Mouse (Mus musculus) embryo, embryonic 10.5 days (tissue): Measurements from ENCODE around the gene Vgll2.

Experiments
- DNase-seq: peaks from one replicate; pipeline ENCODE4 v3.0.0-alpha.2; 2015; ENCODE audit warnings: low spot score

The Vgll2 gene

GRCm38 (mm10) chr10:52022413-52023212 is at the start of gene Vgll2:
TSS of gene Vgll2 (plus strand) at chr10:52022502.
- DNase-seq, result peak; percentile 77

GRCm38 (mm10) chr10:51975137-51975536 is 47.2 kb upstream of the Vgll2 start:
- no peak for DNase-seq

- DNase-seq, result no peak
These were observed 46.7 kb upstream of the Vgll2 start for GRCm38 (mm10) chr10:51975587-51975986.

- DNase-seq, result no peak
These were observed 40.7 kb upstream of the Vgll2 start for GRCm38 (mm10) chr10:51981651-51982050.

GRCm38 (mm10) chr10:51982395-51982794 is 39.9 kb upstream of the Vgll2 start:
- peak; percentile 18 for DNase-seq

- DNase-seq, result no peak
These were observed 3.8 kb upstream of the Vgll2 start for GRCm38 (mm10) chr10:52018471-52018870.

- DNase-seq, result peak; percentile 42
These were observed 1.1 kb upstream of the Vgll2 start for GRCm38 (mm10) chr10:52021231-52021630.

- DNase-seq, result peak; percentile 55
These were observed 437 bp upstream of the Vgll2 start for GRCm38 (mm10) chr10:52021736-52022394.

GRCm38 (mm10) chr10:52023213-52024052 is 1.1 kb downstream of the Vgll2 start:
- peak; percentile 61 for DNase-seq

GRCm38 (mm10) chr10:52024053-52024410 is 1.7 kb downstream of the Vgll2 start:
- no peak for DNase-seq

GRCm38 (mm10) chr10:52025291-52025690 is 3.0 kb downstream of the Vgll2 start:
- no peak for DNase-seq

GRCm38 (mm10) chr10:52025821-52026220 is 3.5 kb downstream of the Vgll2 start:
- DNase-seq, result peak; percentile 27

GRCm38 (mm10) chr10:52027161-52028035 is 5.1 kb downstream of the Vgll2 start:
- peak; percentile 34 for DNase-seq

- peak; percentile 31 for DNase-seq
These were observed 6.5 kb downstream of the Vgll2 start for GRCm38 (mm10) chr10:52028561-52029370.

- DNase-seq, result peak; percentile 69
These were observed 7.2 kb downstream of the Vgll2 start for GRCm38 (mm10) chr10:52029421-52030080.

- no peak for DNase-seq
These were observed 11.4 kb downstream of the Vgll2 start for GRCm38 (mm10) chr10:52033729-52034128.

- no peak for DNase-seq
These were observed 17.1 kb downstream of the Vgll2 start for GRCm38 (mm10) chr10:52039392-52039791.

- no peak for DNase-seq
These were observed 20.8 kb downstream of the Vgll2 start for GRCm38 (mm10) chr10:52043086-52043485.

GRCm38 (mm10) chr10:52048287-52048686 is 26.0 kb downstream of the Vgll2 start:
- DNase-seq, result no peak

GRCm38 (mm10) chr10:52072482-52072881 is 50.2 kb downstream of the Vgll2 start:
- DNase-seq, result peak; percentile 74
